Mouse (Mus musculus): ENCODE data around the gene Srebf2. TPM values are rescaled to one million over a fixed set of nuclear protein-coding genes. Genes with fewer than 3 reads are reported as not detected.
"Not testable (repeated sequence)": the region's sequence is repeated elsewhere in the genome, so short reads cannot be mapped to it uniquely, and the experiment has no call there.

Gene Srebf2
- 9.0 and 12.5 TPM in 2 replicates for total RNA-seq (2015; ENCODE audit: low replicate concordance)
- 11.2 and 15.5 TPM in 2 replicates for total RNA-seq (2017; ENCODE audit: low replicate concordance)

DNA sequence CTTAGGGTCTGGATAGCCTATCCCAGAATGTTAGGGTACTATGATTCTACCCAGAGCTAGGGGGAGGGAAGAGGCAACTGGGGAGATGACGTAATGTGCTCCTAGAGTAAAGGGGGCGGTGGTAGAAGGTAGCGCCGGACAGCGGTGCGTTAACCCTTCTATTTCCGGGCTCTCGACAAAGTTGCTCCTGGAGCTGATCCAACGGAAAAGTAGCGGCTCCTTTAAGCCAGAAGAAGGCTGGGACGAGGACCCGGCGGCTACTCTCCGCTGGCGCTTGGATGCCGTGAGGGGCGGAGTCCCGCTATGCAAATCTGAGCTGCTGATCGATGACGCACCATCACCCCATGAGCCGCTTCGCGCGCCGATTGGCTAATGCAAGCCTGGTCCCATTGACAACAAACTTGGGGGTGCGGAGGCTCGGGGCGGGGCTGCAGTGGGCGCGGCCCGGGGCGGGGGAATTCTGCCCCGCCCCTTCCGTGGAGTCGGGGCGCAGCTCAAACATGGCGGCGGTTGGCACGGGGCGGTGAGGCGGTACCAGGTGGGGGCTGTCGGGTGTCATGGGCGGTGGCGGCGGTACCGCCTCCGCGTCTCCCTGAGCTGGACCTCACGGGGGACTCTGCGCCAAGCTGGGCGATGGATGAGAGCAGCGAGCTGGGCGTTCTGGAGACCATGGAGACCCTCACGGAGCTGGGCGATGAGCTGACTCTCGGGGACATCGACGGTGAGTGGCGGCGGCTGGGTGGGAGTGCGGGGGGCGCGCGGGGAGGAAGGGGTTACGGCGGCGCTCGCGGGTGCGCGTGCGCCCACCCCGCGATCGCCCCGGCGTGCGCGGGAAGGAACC is at the start of gene Srebf2:
Gene Srebf2 (plus strand): TSS at position 412 of the 841 bp plus-strand sequence.
- peak; percentile 92 for ATAC-seq (replicated peaks; ENCODE audit: low FRiP score, poor library complexity, severe bottlenecking)

DNA sequence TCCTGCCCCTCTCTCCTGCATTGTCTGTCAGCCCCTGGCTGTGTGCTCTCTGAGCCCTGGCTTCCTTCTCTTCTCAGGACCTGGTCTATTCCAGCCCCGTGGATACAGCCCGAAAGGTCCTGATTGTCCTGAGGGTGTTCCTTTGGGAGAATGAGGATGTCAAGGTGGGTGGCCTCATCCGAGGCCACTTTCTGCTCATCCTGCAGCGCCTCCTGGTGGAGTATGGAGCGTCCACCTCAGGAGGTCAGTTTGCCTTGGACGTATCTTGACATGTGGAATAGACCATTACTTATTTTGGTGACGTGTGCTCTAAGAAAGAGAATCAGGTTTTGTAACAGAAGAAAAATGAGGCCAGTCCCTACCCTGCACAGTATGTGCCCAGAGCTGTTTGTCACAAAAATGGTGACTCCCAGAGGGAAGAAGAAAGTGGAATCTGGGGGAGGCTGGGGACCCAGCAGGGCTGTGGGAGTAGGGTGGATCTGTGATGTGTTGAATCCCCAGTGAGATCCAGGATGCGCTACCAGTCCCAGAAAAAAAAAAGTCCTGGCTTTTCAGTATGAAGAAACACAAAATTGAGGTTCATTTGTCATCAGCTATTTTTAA is 39.9 kb upstream of the Srebf2 start:
- no peak for ATAC-seq (replicated peaks; ENCODE audit: low FRiP score, poor library complexity, severe bottlenecking)

DNA sequence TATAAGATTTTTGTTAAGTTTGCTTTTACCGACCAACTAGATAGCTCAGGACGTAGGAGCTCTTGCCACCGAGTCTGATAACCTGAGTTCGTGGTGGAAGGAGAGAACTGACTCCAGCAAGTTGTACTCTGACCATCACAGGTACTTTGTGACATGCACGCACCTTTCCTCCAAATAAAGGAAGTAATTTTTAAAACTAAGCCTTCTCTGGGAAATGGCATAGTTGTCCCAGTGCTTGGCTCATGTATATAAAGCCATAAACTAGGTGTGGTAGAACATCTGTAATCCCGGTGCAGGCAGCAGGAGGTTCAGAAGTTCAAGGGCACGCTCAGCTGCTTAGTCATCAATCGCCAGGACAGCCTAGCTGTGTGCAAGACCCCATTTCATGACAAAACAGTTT is 26.4 kb upstream of the Srebf2 start:
- ATAC-seq (replicated peaks; ENCODE audit: low FRiP score, poor library complexity, severe bottlenecking): no peak

DNA sequence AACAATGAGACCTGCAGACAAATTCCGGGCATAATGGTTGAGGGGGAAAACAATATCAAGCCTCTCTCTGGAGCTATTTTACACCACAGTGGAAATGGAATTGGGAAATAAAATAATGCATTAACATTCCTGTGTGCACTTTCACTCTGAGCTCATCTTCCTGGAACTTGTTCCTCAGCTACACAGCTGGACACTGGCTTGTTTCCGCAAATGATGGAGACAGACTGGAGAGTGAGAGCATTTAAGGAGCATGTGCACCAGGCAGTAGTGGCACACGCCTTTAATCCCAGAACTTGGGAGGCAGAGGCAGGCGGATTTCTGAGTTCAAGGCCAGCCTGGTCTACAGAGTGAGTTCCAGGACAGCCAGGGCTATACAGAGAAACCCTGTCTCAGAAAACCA is 20.3 kb upstream of the Srebf2 start:
- ATAC-seq (replicated peaks; ENCODE audit: low FRiP score, poor library complexity, severe bottlenecking): not testable (repeated sequence)

DNA sequence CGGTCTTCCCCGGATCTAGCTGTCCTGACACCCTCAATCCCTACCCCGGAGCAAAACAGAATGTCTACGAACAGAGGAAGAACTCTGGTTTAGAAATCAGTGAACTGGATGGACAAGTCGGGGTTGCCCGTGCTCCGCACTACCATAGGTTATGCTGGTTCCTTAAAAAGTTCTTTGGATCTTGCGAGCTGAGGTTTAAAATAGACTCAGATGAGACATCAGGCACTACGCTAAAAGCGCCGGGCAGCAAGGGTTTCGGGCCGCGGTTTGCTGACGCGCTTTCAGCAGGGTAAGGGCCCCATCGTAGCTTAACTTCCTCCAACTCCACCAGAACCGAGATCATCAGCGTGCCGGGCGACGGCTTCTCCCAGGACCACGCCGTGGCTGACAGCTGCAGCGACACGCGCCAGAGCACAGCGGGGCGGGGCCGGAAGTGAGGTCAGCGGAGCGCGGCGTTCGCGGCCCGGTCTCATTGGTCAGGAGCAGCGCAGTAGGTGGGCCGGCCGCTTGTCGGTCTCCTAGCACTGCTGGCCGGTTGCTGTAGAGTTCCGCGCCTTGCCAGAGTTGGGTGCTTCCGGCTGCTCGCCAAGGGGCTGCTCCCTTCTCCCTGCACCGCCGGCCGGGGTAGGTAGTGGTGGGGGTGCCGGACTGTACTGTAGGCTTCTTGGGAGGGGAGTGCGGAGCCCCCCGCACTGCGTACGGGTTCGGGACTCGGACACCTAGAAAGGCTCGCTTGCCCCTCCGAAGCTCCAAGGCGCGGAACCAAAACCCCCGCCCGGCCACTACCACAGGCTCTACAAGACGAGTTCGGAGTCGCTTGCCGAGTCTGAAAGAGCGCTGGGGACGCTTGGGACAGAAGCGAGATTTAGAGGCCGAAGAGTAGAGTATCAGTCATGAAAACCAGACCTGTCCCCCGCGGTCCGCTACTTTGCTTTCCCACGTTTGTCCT is 19.3 kb upstream of the Srebf2 start, which contains the start of gene Ccdc134:
Gene Ccdc134 (plus strand): TSS at position 497 of the 949 bp plus-strand sequence.
- peak; percentile 97 for ATAC-seq (replicated peaks; ENCODE audit: low FRiP score, poor library complexity, severe bottlenecking)

DNA sequence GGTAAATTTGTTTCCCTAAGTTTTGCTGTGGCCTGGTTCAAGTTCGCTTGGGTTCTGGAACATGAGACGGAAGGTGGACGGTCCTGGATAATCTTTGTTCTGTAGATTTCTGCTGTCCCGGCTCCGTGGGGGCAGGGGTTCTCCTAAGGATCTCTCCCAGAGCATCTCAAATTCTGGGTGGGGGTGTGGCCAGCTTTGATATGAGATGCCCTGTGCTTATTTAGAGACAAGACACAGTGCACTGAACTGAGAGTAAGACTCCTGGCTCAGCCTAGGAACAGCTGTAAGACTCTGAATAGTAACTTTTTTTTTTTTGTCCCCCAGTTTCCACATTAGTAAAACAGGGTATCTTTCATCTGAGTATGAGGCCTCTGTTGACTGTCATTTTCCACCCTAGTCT is 18.6 kb upstream of the Srebf2 start:
- ATAC-seq (replicated peaks; ENCODE audit: low FRiP score, poor library complexity, severe bottlenecking): 0 out of 2 replicates have a peak, but pooled peaks have one; percentile 24

DNA sequence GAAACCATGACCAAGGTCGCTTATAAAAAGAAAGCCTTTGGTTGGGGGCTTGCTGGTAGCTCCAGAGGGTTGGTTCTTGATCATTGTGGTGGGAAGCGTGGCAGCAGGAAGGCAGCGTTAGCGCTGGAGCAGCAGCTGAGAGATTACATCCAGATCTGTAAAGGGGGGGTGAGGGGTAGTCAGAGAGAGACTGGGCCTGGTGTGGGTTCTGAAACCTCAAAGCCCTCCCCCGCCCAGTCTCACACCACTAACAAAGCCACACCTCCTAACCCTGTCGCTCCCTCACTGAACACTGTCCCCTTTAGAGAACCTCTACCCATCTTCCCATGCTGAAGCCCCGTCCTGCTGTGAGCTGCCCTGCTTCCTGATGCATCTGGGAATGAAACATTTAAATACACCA is 16.4 kb upstream of the Srebf2 start:
- no peak for ATAC-seq (replicated peaks; ENCODE audit: low FRiP score, poor library complexity, severe bottlenecking)

DNA sequence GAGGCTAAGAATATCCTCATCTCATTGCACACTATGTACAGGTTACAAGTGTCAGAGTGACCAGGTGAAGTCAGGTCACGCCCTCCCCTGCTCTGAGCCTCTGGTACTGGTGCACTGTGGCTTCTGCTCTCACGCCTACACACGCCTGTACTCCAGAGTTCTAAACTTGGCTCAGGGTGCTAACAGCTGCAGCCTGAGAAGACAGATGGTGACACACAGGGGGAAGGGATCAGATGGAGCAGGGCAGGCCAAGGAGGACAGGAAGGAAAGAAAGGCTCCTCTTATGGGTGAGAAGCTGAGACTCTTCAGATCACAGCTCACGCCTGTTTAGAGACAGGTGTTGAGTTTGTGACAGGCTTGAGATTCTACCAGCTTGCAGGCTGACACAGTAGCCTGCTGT is 11.6 kb upstream of the Srebf2 start:
- ATAC-seq (replicated peaks; ENCODE audit: low FRiP score, poor library complexity, severe bottlenecking): no peak

DNA sequence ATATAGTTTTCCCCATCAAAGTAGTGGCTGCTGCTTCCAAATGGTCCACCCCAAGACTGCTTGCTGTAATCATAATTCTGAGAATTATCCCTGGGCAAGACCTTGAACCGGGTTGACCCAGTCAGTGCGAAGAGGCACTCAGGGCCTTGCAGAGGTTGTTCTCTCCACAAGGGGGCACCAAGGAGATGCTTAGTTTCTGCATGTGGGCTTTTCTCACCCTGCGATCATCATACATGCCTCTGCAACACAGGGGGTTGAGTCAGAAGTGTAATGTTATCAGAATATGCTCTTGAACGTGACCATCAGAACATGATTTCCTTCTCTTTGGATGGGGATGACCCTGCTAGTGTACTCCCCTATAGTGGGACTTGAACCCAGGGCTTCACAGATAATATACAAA is 8.4 kb upstream of the Srebf2 start:
- ATAC-seq (replicated peaks; ENCODE audit: low FRiP score, poor library complexity, severe bottlenecking): peak; percentile 86

DNA sequence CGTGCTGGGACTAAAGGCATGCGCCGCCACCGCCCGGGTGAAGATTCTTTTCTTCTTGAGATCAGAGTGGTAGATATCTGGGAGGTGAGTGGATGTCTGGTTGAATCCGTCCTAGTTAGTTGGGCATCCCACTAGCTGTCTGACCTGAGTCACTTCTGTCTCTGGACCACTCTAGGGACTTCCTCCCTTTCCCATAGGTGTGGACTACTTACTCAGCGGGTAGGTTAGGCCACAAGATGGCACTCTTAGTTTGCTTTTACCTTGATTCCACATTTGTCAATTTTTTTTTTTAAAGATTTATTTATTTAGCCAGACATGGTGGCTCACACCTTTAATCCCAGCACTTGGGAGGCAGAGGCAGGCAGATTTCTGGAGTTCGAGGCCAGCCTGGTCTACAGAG is 7.8 kb upstream of the Srebf2 start:
- no peak for ATAC-seq (replicated peaks; ENCODE audit: low FRiP score, poor library complexity, severe bottlenecking)

DNA sequence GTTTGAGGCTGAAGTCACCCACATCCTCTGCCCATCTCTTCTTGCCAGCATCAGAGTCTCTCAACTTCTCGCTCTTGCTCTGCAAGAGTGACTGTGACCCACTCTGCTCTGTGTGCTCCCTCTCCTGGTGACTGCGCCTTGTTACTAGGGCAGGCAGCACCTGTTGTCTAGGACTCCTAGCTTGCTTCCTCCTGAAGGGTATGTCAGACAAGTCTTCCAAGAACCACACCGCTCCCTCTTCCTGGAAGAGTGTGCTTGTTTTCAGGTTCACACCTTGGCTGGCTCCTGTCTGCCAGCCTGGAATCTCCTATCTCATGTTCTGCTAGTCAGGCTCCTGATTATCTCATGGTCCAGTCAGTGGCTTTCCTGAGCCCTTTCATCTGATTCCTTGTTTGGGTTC is 6.6 kb upstream of the Srebf2 start:
- no peak for ATAC-seq (replicated peaks; ENCODE audit: low FRiP score, poor library complexity, severe bottlenecking)

DNA sequence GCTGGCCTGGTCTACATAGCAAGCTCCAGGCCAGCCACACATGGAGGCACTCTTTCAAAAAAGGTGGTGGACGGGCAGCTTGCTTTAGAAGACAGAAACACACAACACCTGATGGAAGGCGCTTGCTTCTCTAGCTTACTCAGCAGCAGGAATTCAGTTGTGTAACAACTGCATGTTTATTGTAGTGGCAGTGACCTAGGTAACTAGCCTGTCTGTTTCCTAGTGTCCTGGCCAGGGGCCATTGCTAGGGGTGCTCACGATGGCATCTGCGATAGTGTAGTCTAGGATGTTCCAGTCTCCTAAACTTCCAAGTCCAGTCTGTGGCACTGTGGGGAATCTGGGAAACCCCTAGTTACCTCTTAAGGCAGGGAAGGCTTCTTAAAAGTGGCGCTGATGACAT is 2.8 kb upstream of the Srebf2 start:
- no peak for ATAC-seq (replicated peaks; ENCODE audit: low FRiP score, poor library complexity, severe bottlenecking)

DNA sequence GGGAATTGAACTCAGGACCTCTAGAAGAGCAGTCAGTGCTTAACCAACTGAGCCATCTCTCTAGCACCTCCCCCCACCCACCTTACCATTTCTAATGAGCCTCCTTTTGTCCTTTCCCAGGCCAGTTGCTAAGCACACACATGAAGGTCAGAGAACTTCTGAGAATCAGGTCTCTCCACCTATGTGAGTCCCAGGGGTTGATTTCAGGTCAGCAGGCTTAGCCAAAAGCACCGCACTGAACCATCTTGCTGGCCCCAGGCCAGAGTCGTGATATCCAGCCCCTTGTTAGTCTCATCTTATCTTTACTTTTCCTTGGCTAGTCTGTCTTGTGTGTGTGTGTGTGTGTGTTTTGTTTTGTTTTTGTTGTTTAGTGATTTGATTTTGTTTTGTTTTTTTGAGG is 1.6 kb upstream of the Srebf2 start:
- no peak for ATAC-seq (replicated peaks; ENCODE audit: low FRiP score, poor library complexity, severe bottlenecking)

DNA sequence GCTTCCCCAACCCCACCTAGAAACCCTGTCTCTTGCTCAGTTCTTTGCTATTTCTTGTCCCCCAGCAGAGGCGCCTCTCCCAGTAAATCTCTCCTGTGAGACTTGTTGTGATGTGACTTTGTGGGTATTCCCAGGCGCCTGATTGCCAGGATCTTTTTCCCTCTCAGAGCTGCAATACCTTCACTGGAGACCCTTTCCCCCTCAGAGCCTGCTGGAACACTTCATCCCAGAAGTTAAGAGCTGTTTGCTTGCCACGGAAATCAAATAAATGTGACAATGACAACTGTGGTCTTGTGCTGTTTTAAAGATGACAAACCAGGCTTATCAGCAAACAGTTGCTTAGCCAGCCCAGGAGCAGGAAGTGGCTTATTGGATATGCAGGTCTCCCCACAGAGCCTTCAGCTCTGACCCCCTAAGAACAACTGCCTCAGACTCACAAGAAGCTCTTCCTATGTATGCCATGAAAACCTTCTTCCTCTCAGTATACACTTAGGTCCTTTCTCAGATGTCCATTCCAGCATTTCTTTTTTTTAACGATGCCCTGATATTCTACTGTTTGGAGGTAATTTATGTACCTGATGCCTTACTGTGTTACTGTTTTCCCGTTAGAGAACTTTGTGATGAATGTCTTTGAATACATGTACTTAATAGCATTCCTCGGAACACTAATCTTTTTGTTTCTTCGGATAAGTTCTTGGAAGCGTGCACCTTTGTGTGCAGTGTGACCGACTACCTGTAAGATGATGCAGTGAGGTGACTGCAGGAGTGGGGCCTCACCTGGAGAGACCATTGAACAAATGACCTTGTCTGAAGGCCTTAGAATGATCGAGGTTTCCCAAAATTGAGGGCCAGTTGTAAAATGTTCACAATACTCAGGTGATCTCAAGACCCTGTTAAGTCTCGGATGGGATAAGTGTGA is 871 bp upstream of the Srebf2 start:
- peak; percentile 16 for ATAC-seq (replicated peaks; ENCODE audit: low FRiP score, poor library complexity, severe bottlenecking)

DNA sequence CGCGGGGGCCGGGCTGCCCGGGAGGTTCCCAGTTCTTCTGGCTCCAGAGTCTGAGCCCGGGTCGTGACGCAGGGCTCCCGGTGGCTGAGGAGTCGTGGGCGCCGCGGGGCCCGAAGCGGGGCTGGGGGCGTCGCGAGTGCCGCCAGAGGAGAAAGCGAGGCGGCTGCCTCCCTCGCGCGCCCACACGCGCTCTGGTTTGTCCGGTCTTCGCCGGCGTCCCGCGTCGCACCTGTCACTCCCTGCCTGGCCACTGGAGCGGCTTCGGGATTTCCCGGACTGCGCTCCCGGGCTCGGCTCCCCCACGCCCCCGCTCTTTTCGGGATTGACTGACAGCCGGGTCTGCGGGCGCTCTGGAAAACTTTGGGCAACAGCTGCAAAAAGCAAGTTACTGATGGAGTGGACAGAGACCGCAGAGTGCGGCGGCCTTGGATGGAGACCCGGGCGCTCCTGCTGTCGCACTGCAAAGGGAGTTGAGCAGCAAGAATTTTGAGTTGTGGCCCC is 680 bp downstream of the Srebf2 start:
- 0 out of 2 replicates have a peak, but pooled peaks have one; percentile 19 for ATAC-seq (replicated peaks; ENCODE audit: low FRiP score, poor library complexity, severe bottlenecking)

DNA sequence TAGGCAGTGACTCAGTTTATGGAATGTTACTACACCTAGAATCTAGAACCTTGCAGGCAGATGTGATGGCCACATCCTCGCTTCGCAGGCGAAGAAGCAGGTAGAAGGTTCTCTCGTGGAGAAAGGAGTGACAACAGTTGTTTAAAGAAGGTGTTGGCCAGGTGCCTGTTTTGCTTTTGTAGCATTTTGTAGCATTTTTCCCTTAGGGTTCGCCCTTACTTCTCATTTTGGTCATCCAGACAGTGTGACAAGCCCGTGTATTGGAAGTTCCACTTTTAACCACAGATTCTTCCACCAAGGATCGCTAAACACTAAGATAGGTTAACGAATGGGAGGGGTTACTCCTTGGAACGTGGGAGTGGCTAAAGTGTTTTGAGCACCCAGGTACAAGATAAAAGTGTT is 1.5 kb downstream of the Srebf2 start:
- ATAC-seq (replicated peaks; ENCODE audit: low FRiP score, poor library complexity, severe bottlenecking): no peak

DNA sequence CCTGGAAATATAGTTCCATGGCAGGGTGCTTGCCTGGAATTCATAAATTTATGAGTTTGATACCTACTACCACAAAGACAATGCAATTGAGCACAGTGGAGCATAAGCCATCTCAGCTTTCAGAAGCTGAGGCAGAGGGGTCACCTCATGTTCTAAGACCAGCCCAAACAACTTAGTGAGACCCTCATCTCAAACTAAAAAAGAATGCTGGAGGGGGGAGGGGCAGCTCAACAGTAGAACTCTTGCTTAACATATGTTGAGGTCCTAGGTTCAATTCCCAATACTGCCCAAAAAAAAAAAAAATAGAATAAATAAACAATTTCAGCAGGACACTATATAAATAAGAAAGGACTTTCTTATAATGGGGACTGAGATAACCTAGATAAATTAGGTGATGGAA is 3.1 kb downstream of the Srebf2 start:
- ATAC-seq (replicated peaks; ENCODE audit: low FRiP score, poor library complexity, severe bottlenecking): no peak

DNA sequence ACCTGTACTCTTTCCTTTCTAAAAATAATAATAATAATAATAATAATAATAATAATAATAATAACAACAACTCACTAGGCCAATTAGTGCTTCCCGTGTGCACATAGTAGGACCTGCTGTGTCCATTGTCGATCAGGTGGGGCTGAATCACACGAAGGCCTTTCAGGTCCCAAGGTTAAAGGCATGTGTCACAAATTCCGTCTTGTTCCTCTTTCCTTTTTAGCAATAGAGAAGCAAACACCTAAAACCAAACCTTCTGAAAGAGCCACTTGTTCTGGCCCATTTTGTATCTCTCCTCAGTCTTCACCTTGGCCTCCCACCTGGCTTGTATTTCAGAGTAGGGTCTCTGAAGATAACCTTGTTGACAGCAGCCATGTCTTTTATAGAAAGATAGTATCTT is 4.2 kb downstream of the Srebf2 start:
- no peak for ATAC-seq (replicated peaks; ENCODE audit: low FRiP score, poor library complexity, severe bottlenecking)

DNA sequence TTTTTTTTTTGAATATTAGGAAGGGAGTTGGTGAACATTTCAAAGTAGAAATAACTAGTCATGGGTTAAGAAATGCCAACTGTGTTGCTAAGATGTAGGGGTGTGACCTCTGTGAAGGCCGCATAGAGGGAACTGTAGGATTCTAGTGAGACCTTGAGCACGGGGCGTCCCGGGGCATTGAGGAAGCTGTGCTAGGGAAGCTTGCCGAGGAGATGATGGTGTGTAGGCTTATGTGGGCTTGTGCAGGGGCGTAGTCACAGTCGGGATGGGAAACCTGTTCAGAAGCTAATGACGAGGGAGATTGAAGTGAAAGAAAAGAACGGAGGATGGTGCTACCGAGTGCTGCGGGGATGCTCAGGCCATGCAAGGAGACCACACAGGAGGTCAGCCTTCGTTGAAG is 5.0 kb downstream of the Srebf2 start:
- no peak for ATAC-seq (replicated peaks; ENCODE audit: low FRiP score, poor library complexity, severe bottlenecking)

All from erythroblast, adult 5-6 weeks (primary cell).